Comparison of ENCODE assay signal across 25 mouse cellular contexts in the genomic region with DNA sequence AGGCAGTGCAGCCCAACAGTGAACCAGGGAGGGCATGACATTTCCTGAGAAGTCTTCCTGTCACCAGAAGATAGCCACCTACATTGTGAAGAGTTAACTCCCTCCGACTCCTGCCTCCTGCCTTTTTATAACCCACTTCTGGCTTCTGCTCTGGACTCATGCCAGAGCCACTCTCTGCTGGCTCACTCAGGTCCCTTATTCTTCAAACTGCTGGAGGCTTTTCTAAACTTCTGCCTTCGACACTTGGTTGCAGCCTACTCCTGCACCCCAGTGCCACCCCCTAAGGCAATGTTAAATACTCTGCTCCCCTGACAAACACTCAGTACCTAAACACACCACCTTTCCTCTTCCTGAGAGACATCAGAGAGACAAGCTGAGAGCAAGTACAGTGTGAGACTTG. TPM values are rescaled to one million over a fixed set of nuclear protein-coding genes. Genes with fewer than 3 reads are reported as not detected.
DNase-seq lines count a peak whose midpoint lies in the region; ATAC-seq lines count a peak whose summit lies in the region.
"Had no signal": no experiment of that assay in that cellular context is flagged by ENCODE, and none has a peak within 500 bp of the region (broad histone marks: within the 10 kb centered on the region; RNA-seq: fewer than 3 reads in every experiment).

No protein-coding gene starts in this region.

- H3K4me2 ChIP-seq in heart, embryonic 16.5 days (ENCODE audit: low read depth, low read length), result peak overlapping the region; percentile 10; the same call in 1 of the 2 replicates
- peak overlapping the region; percentile 19; the same call in 1 of the 2 replicates for H3K4me2 ChIP-seq in lung, embryonic 15.5 days
- H3K4me2 ChIP-seq in neural tube, embryonic 14.5 days (ENCODE audit: low read depth, low read length), result no peak overlapping the region
- H3K4me2 ChIP-seq in intestine, embryonic 15.5 days (replicated peaks), result no peak overlapping the region
- H3K4me2 ChIP-seq: embryonic facial prominence, embryonic 15.5 days; midbrain, embryonic 12.5 days; neural tube, embryonic 12.5 days; stomach, embryonic 15.5 days had no signal

- no peak overlapping the region for H3K4me3 ChIP-seq in heart, embryonic 16.5 days (ENCODE audit: low read length)
- H3K4me3 ChIP-seq in lung, embryonic 15.5 days, result no peak overlapping the region
- H3K4me3 ChIP-seq in neural tube, embryonic 14.5 days (ENCODE audit: low read depth, low read length), result no peak overlapping the region
- no peak overlapping the region for H3K4me3 ChIP-seq in intestine, embryonic 15.5 days (replicated peaks)
- H3K4me3 ChIP-seq: embryonic facial prominence, embryonic 15.5 days; left cerebral cortex, adult 2 months; midbrain, embryonic 12.5 days; neural tube, embryonic 12.5 days; stomach, embryonic 15.5 days had no signal

- H3K9me3 ChIP-seq in heart, embryonic 16.5 days (replicated peaks; ENCODE audit: control insufficient read depth, low read length), result no peaks in the 10 kb centered on the region
- H3K9me3 ChIP-seq in lung, embryonic 15.5 days, result no peaks in the 10 kb centered on the region
- H3K9me3 ChIP-seq in neural tube, embryonic 14.5 days (ENCODE audit: control insufficient read depth, low read length), result no peaks in the 10 kb centered on the region
- no peaks in the 10 kb centered on the region for H3K9me3 ChIP-seq in intestine, embryonic 15.5 days
- H3K9me3 ChIP-seq: embryonic facial prominence, embryonic 15.5 days; midbrain, embryonic 12.5 days; neural tube, embryonic 12.5 days; stomach, embryonic 15.5 days had no signal

- WGBS in heart, embryonic 16.5 days, result 6% methylated on average over 2 of the region's 2 CpGs
- WGBS in lung, embryonic 15.5 days, result 7% methylated on average over 2 of the region's 2 CpGs
- 34% methylated on average over 2 of the region's 2 CpGs for WGBS in neural tube, embryonic 14.5 days
- WGBS in intestine, embryonic 15.5 days, result 24% methylated on average over 2 of the region's 2 CpGs

- H3K27me3 ChIP-seq in heart, embryonic 16.5 days (ENCODE audit: control insufficient read depth, insufficient read depth, low read length), result peaks cover 7% of the 10 kb centered on the region
- no peaks in the 10 kb centered on the region for H3K27me3 ChIP-seq in lung, embryonic 15.5 days
- no peaks in the 10 kb centered on the region for H3K27me3 ChIP-seq in neural tube, embryonic 14.5 days (ENCODE audit: control insufficient read depth, insufficient read depth, low read length)
- H3K27me3 ChIP-seq in intestine, embryonic 15.5 days (replicated peaks), result no peaks in the 10 kb centered on the region
- H3K27me3 ChIP-seq: CH12.LX; neural tube, embryonic 12.5 days; Patski; stomach, embryonic 15.5 days had no signal

- H3K4me1 ChIP-seq in heart, embryonic 16.5 days (ENCODE audit: control insufficient read depth, insufficient read depth, low read length), result peaks cover 9% of the 10 kb centered on the region
- peaks cover 23% of the 10 kb centered on the region for H3K4me1 ChIP-seq in lung, embryonic 15.5 days
- H3K4me1 ChIP-seq in neural tube, embryonic 14.5 days (ENCODE audit: control insufficient read depth, insufficient read depth, low read length), result peaks cover 3% of the 10 kb centered on the region; the same call in 1 of the 2 replicates
- no peaks in the 10 kb centered on the region for H3K4me1 ChIP-seq in intestine, embryonic 15.5 days (replicated peaks)
- H3K4me1 ChIP-seq: embryonic facial prominence, embryonic 15.5 days had no signal

- no peak for ATAC-seq in heart, embryonic 16.5 days (replicated peaks; ENCODE audit: extremely low read depth, insufficient read depth, low FRiP score)
- ATAC-seq in lung, embryonic 15.5 days (ENCODE audit: borderline replicate concordance, extremely low read depth, low FRiP score, low TSS enrichment), result peak; percentile 61; the same call in 1 of the 2 replicates
- ATAC-seq in common myeloid progenitor, adult 5-6 weeks (replicated peaks; ENCODE audit: low read depth, poor library complexity, severe bottlenecking), result 0 out of 2 replicates have a peak, but pooled peaks have one; percentile 27
- ATAC-seq in neural tube, embryonic 14.5 days (ENCODE audit: low read depth), result 0 out of 2 replicates have a peak, but pooled peaks have one; percentile 11
- no peak for ATAC-seq in intestine, embryonic 15.5 days
- ATAC-seq: forebrain, embryonic 14.5 days; Patski had no signal

- no peak for DNase-seq in heart, adult 9 months (ENCODE audit: low spot score in 2 of 2)
- no peak for DNase-seq in lung, postnatal 25 days (ENCODE audit: low spot score)
- DNase-seq: adrenal gland, adult 2 months; B cell, adult 2 months; cerebellum, adult 18-20 months; gastrocnemius, postnatal 10 days; heart, adult 18-20 months; kidney, adult 18-20 months; right cerebral cortex, adult 18-20 months; thymus, postnatal 25 days had no signal

- H3K36me3 ChIP-seq in heart, embryonic 16.5 days (ENCODE audit: control insufficient read depth, insufficient read depth), result no peaks in the 10 kb centered on the region
- no peaks in the 10 kb centered on the region for H3K36me3 ChIP-seq in lung, embryonic 15.5 days
- H3K36me3 ChIP-seq in neural tube, embryonic 14.5 days (ENCODE audit: control insufficient read depth, insufficient read depth, low read length), result no peaks in the 10 kb centered on the region
- H3K36me3 ChIP-seq in intestine, embryonic 15.5 days, result no peaks in the 10 kb centered on the region
- H3K36me3 ChIP-seq: embryonic facial prominence, embryonic 15.5 days; G1E; midbrain, embryonic 12.5 days; neural tube, embryonic 12.5 days; stomach, embryonic 15.5 days had no signal

- H3K27ac ChIP-seq in heart, embryonic 16.5 days (ENCODE audit: low read length), result no peak overlapping the region
- 0 out of 2 replicates have a peak overlapping the region, but pooled peaks have one; percentile 26 for H3K27ac ChIP-seq in lung, embryonic 15.5 days
- H3K27ac ChIP-seq in neural tube, embryonic 14.5 days (ENCODE audit: low read depth, low read length), result no peak overlapping the region
- H3K27ac ChIP-seq in intestine, embryonic 15.5 days, result no peak overlapping the region
- H3K27ac ChIP-seq: embryonic facial prominence, embryonic 15.5 days; kidney, postnatal 0 days; left cerebral cortex, adult 2 months; midbrain, embryonic 12.5 days; neural tube, embryonic 12.5 days; stomach, embryonic 15.5 days had no signal

- no peak overlapping the region for H3K9ac ChIP-seq in heart, embryonic 16.5 days (ENCODE audit: low read length)
- H3K9ac ChIP-seq in lung, embryonic 15.5 days, result no peak overlapping the region
- no peak overlapping the region for H3K9ac ChIP-seq in neural tube, embryonic 14.5 days (replicated peaks; ENCODE audit: low read depth, low read length)
- no peak overlapping the region for H3K9ac ChIP-seq in intestine, embryonic 15.5 days
- H3K9ac ChIP-seq: embryonic facial prominence, embryonic 15.5 days; midbrain, embryonic 12.5 days; neural tube, embryonic 12.5 days; stomach, embryonic 15.5 days had no signal

RNA-seq across cellular contexts. Expression of a gene that starts 12.7 kb away (rescaled TPM):
- 8.8 and 10.2 TPM in 2 replicates for polyA plus RNA-seq in heart, embryonic 16.5 days (2015; fragmentation: Nextera tagmentation; extraction: Ambion mirVana)
- polyA plus RNA-seq in lung, embryonic 15.5 days (2015; fragmentation: Nextera tagmentation; extraction: Ambion mirVana), result 20.9 and 23.7 TPM in 2 replicates
- 1.2 and 11.3 TPM in 2 replicates for total RNA-seq in common myeloid progenitor, adult 5-6 weeks (2017)
- 28.2 and 34.6 TPM in 2 replicates for polyA plus RNA-seq in neural tube, embryonic 14.5 days (2014; fragmentation: Nextera tagmentation; extraction: Ambion mirVana)
- 12.9 and 16.4 TPM in 2 replicates for polyA plus RNA-seq in intestine, embryonic 15.5 days (2015; fragmentation: Nextera tagmentation; extraction: Ambion mirVana)
- polyA plus RNA-seq: G1E had no signal

Comparison
In these comparisons a context has a peak if more than half of its experiments do, and no peak if none do; other contexts are left out.
1. ATAC-seq: peak in lung, embryonic 15.5 days (single experiment), common myeloid progenitor, adult 5-6 weeks (single experiment) and neural tube, embryonic 14.5 days (single experiment); none in heart, embryonic 16.5 days (single experiment) and intestine, embryonic 15.5 days (single experiment).
2. H3K4me2 ChIP-seq: peak in heart, embryonic 16.5 days (single experiment) and lung, embryonic 15.5 days (single experiment); none in neural tube, embryonic 14.5 days (single experiment) and intestine, embryonic 15.5 days (single experiment).